Comparison of ENCODE assay signal across 8 mouse cellular contexts in the genomic region with DNA sequence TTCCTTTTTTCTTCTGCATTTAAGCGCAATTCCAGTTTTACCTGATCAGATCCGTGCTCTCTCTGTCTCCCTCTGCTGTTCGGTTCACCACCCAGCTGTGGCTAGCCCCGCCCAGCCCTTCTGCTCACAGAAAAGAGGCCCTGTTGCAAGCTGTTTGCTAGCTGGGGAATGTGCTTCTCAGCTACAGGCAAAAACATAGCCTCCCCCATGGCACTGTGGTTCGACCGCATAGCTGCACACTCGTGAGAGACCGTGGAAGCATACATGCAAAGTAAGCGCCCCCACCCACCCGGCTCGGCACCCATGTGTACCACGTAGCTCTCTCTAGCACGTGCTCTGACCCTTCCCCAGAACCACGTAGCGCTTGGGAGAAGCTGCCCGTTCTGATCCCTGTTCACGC. TPM values are rescaled to one million over a fixed set of nuclear protein-coding genes. Genes with fewer than 3 reads are reported as not detected.
A peak's percentile ranks its signal among the peaks of the same experiment; 100 is the strongest.
DNase-seq lines count a peak whose midpoint lies in the region; ATAC-seq and TF ChIP-seq lines count a peak whose summit lies in the region.

No protein-coding gene starts in this region.

- peak; percentile 24 to 84; a peak in 2 of 4 replicates for TF ChIP-seq CTCF in CH12.LX (conservative IDR thresholded peaks at IDR 0.05 in 1 of 2, IDR thresholded peaks at IDR 0.05 in 1 of 2; ENCODE audit: low read depth in 2 of 2, low read length in 2 of 2)
- peak; percentile 46 for TF ChIP-seq CTCF in bone marrow macrophage, adult 2 months (IDR thresholded peaks at IDR 0.05; ENCODE audit: low read depth, low read length)

- H3K4me3 ChIP-seq in CH12.LX (replicated peaks in 1 of 3; ENCODE audit: low read depth in 2 of 3, low read length in 2 of 3, poor library complexity in 1 of 3), result peak overlapping the region in 2 of 3 experiments; percentile 0 to 30
- no peak overlapping the region for H3K4me3 ChIP-seq in bone marrow macrophage, adult 2 months (ENCODE audit: insufficient read depth, low read length)
- no peak overlapping the region for H3K4me3 ChIP-seq in embryonic facial prominence, embryonic 14.5 days (ENCODE audit: low read depth, low read length)
- no peak overlapping the region for H3K4me3 ChIP-seq in heart, embryonic 15.5 days
- H3K4me3 ChIP-seq in liver, embryonic 11.5 days (ENCODE audit: low read depth, low read length), result no peak overlapping the region
- H3K4me3 ChIP-seq in stomach, embryonic 16.5 days (replicated peaks; ENCODE audit: low read length), result no peak overlapping the region

- H3K79me2 ChIP-seq in CH12.LX (replicated peaks; ENCODE audit: control insufficient read depth, extremely low read depth, insufficient read depth, poor library complexity, severe bottlenecking), result peaks cover 9% of the 10 kb centered on the region

- TF ChIP-seq RAD21 in CH12.LX (IDR thresholded peaks at IDR 0.05; ENCODE audit: low read depth, low read length), result peak; percentile 52

- peak overlapping the region; percentile 12; the same call in 1 of the 2 replicates for H3K9ac ChIP-seq in CH12.LX (ENCODE audit: insufficient read depth, low read depth)
- H3K9ac ChIP-seq in embryonic facial prominence, embryonic 14.5 days (ENCODE audit: low read depth, low read length), result no peak overlapping the region
- no peak overlapping the region for H3K9ac ChIP-seq in heart, embryonic 15.5 days
- H3K9ac ChIP-seq in liver, embryonic 11.5 days (ENCODE audit: low read depth, low read length), result peak overlapping the region; percentile 68
- H3K9ac ChIP-seq in stomach, embryonic 16.5 days (ENCODE audit: low read length), result peak overlapping the region; percentile 68

- in situ Hi-C loops in CH12.LX (cut with MboI; ENCODE audit: low pct_ligation_motif_present, low pct_unique_long_range_greater_than_20kb, low sequenced_read_pairs), result loop anchor here (5.0 kb wide), 1 partner anchor 34 kb away; no protein-coding TSS in a partner anchor

- H3K4me1 ChIP-seq in CH12.LX (ENCODE audit: control insufficient read depth in 1 of 2, insufficient read depth in 2 of 2), result peaks cover 36 to 53% of the 10 kb centered on the region in 2 experiments
- peaks cover 36% of the 10 kb centered on the region for H3K4me1 ChIP-seq in bone marrow macrophage, adult 2 months (ENCODE audit: control insufficient read depth, insufficient read depth, low read length)
- peaks cover 5% of the 10 kb centered on the region for H3K4me1 ChIP-seq in embryonic facial prominence, embryonic 14.5 days (ENCODE audit: control insufficient read depth, insufficient read depth, low read length)
- H3K4me1 ChIP-seq in heart, embryonic 15.5 days (replicated peaks), result peaks cover 18% of the 10 kb centered on the region
- H3K4me1 ChIP-seq in liver, embryonic 11.5 days (replicated peaks; ENCODE audit: control insufficient read depth, insufficient read depth, low read length), result peaks cover 43% of the 10 kb centered on the region
- peaks cover 24% of the 10 kb centered on the region for H3K4me1 ChIP-seq in stomach, embryonic 16.5 days (ENCODE audit: control insufficient read depth, insufficient read depth, low read length)

- dilution Hi-C loops in CH12.LX (cut with MboI; ENCODE audit: extremely low pct_ligation_motif_present, extremely low pct_unique_long_range_greater_than_20kb, low sequenced_read_pairs), result no loop called here

- TF ChIP-seq POLR2A in CH12.LX (IDR thresholded peaks at IDR 0.05; ENCODE audit: low read depth, low read length), result peak; percentile 57; the same call in 1 of the 2 replicates
- TF ChIP-seq POLR2A in bone marrow macrophage, adult 2 months (IDR thresholded peaks at IDR 0.05; ENCODE audit: borderline replicate concordance, low read depth, low read length), result no peak

- no peaks in the 10 kb centered on the region for H3K9me3 ChIP-seq in CH12.LX (replicated peaks; ENCODE audit: low read length)
- H3K9me3 ChIP-seq in embryonic facial prominence, embryonic 14.5 days (ENCODE audit: control insufficient read depth, low read length), result no peaks in the 10 kb centered on the region
- H3K9me3 ChIP-seq in heart, embryonic 15.5 days (replicated peaks), result no peaks in the 10 kb centered on the region
- H3K9me3 ChIP-seq in liver, embryonic 11.5 days (ENCODE audit: control insufficient read depth, low read length), result no peaks in the 10 kb centered on the region
- H3K9me3 ChIP-seq in stomach, embryonic 16.5 days (replicated peaks; ENCODE audit: control insufficient read depth, low read length), result no peaks in the 10 kb centered on the region

- H3K36me3 ChIP-seq in CH12.LX (replicated peaks in 1 of 2; ENCODE audit: control insufficient read depth in 1 of 2, insufficient read depth in 1 of 2, low read length in 1 of 2), result peaks cover 0 to 2% of the 10 kb centered on the region in 2 experiments
- no peaks in the 10 kb centered on the region for H3K36me3 ChIP-seq in embryonic facial prominence, embryonic 14.5 days (ENCODE audit: control insufficient read depth, insufficient read depth, low read length)
- H3K36me3 ChIP-seq in heart, embryonic 15.5 days, result no peaks in the 10 kb centered on the region
- no peaks in the 10 kb centered on the region for H3K36me3 ChIP-seq in liver, embryonic 11.5 days (ENCODE audit: control insufficient read depth, insufficient read depth, low read length)
- no peaks in the 10 kb centered on the region for H3K36me3 ChIP-seq in stomach, embryonic 16.5 days (ENCODE audit: control insufficient read depth, insufficient read depth, low read length)

- peak; percentile 71 for ATAC-seq in embryonic facial prominence, embryonic 14.5 days (ENCODE audit: low read depth)
- peak; percentile 61 for ATAC-seq in heart, embryonic 15.5 days (replicated peaks; ENCODE audit: insufficient number of reproducible peaks, insufficient read depth, low FRiP score, low read depth)
- peak; percentile 44; the same call in 1 of the 2 replicates for ATAC-seq in liver, embryonic 11.5 days (replicated peaks; ENCODE audit: low FRiP score)
- ATAC-seq in stomach, embryonic 16.5 days (ENCODE audit: insufficient read depth, low FRiP score), result peak; percentile 67

- WGBS in embryonic facial prominence, embryonic 14.5 days, result 34% methylated on average over 15 of the region's 17 CpGs
- 41% methylated on average over 17 of the region's 17 CpGs for WGBS in heart, embryonic 15.5 days
- WGBS in liver, embryonic 11.5 days, result 44% methylated on average over 17 of the region's 17 CpGs
- WGBS in stomach, embryonic 16.5 days, result 30% methylated on average over 17 of the region's 17 CpGs

- peak overlapping the region; percentile 83 for H3K27ac ChIP-seq in CH12.LX (ENCODE audit: insufficient read depth, low read depth)
- no peak overlapping the region for H3K27ac ChIP-seq in bone marrow macrophage, adult 2 months (ENCODE audit: insufficient read depth, low read depth, low read length)
- 0 out of 2 replicates have a peak overlapping the region, but pooled peaks have one; percentile 18 for H3K27ac ChIP-seq in embryonic facial prominence, embryonic 14.5 days (replicated peaks; ENCODE audit: low read depth, low read length)
- H3K27ac ChIP-seq in heart, embryonic 15.5 days, result 0 out of 2 replicates have a peak overlapping the region, but pooled peaks have one; percentile 21
- peak overlapping the region; percentile 84 for H3K27ac ChIP-seq in liver, embryonic 11.5 days (ENCODE audit: low read depth, low read length)
- no peak overlapping the region for H3K27ac ChIP-seq in stomach, embryonic 16.5 days (ENCODE audit: low read length)

- no peaks in the 10 kb centered on the region for H3K27me3 ChIP-seq in CH12.LX (replicated peaks)
- no peaks in the 10 kb centered on the region for H3K27me3 ChIP-seq in embryonic facial prominence, embryonic 14.5 days (replicated peaks; ENCODE audit: control insufficient read depth, insufficient read depth, low read length)
- H3K27me3 ChIP-seq in heart, embryonic 15.5 days, result no peaks in the 10 kb centered on the region
- H3K27me3 ChIP-seq in liver, embryonic 11.5 days (replicated peaks; ENCODE audit: control insufficient read depth, insufficient read depth, low read length), result no peaks in the 10 kb centered on the region
- no peaks in the 10 kb centered on the region for H3K27me3 ChIP-seq in stomach, embryonic 16.5 days (ENCODE audit: control insufficient read depth, insufficient read depth, low read length)

- peak overlapping the region; percentile 33 for H3K4me2 ChIP-seq in CH12.LX (ENCODE audit: insufficient read depth, low read depth, poor library complexity, severe bottlenecking)
- H3K4me2 ChIP-seq in embryonic facial prominence, embryonic 14.5 days (ENCODE audit: low read depth, low read length), result peak overlapping the region; percentile 16; the same call in 1 of the 2 replicates
- peak overlapping the region; percentile 44; the same call in 1 of the 2 replicates for H3K4me2 ChIP-seq in heart, embryonic 15.5 days
- peak overlapping the region; percentile 51 for H3K4me2 ChIP-seq in liver, embryonic 11.5 days
- peak overlapping the region; percentile 36 for H3K4me2 ChIP-seq in stomach, embryonic 16.5 days (ENCODE audit: low read depth, low read length)

- TF ChIP-seq EP300 in CH12.LX (IDR thresholded peaks at IDR 0.05; ENCODE audit: low read length), result no peak; the same call in 1 of the 2 replicates

- peak; percentile 81 for DNase-seq in CH12.LX (ENCODE audit: extremely low read depth)
- peak; percentile 90 for DNase-seq in embryonic facial prominence, embryonic 14.5 days (ENCODE audit: low spot score)
- DNase-seq in kidney, postnatal 10 days, result peak; percentile 85
- peak; percentile 80 for DNase-seq in liver, embryonic 11.5 days (ENCODE audit: low spot score)
- peak; percentile 88 for DNase-seq in naive thymus-derived CD4-positive, alpha-beta T cell, adult 2 months (ENCODE audit: low read depth)

RNA-seq across cellular contexts. Expression of gene Fam213b, which starts 8.9 kb away (rescaled TPM):
- total RNA-seq in CH12.LX (2012; rRNA removed) (28.3 and 49.8 TPM in 2 replicates), CH12.LX (2014; rRNA removed) (6.1 and 7.5 TPM in 2 replicates)
- 5.5 and 7.0 TPM in 2 replicates for polyA plus RNA-seq in CH12.LX (2012; ENCODE audit: insufficient read length, low read depth)
- polyA plus RNA-seq in bone marrow macrophage, adult 2 months (2012; ENCODE audit: insufficient read depth, insufficient read length, missing spikeins), result 34.3 and 38.2 TPM in 2 replicates
- 50.3 and 52.1 TPM in 2 replicates for polyA plus RNA-seq in embryonic facial prominence, embryonic 14.5 days (2014; fragmentation: Nextera tagmentation; extraction: Ambion mirVana)
- polyA plus RNA-seq in heart, embryonic 15.5 days (2015; fragmentation: Nextera tagmentation; extraction: Ambion mirVana), result 46.7 and 53.6 TPM in 2 replicates
- 17.4 and 20.1 TPM in 2 replicates for polyA plus RNA-seq in liver, embryonic 11.5 days (2014; fragmentation: Nextera tagmentation; extraction: Ambion mirVana)
- 29.5 and 34.1 TPM in 2 replicates for polyA plus RNA-seq in stomach, embryonic 16.5 days (2015; fragmentation: Nextera tagmentation; extraction: Ambion mirVana)

RNA-seq across cellular contexts. Expression of gene Tnfrsf14, which starts 20.5 kb away (rescaled TPM):
- 68.3 and 109 TPM in 2 replicates for total RNA-seq in CH12.LX (2012; rRNA removed)
- 21.0 and 25.9 TPM in 2 replicates for total RNA-seq in CH12.LX (2014; rRNA removed)
- polyA plus RNA-seq in CH12.LX (2012; ENCODE audit: insufficient read length, low read depth), result 19.8 and 20.0 TPM in 2 replicates
- polyA plus RNA-seq in bone marrow macrophage, adult 2 months (2012; ENCODE audit: insufficient read depth, insufficient read length, missing spikeins), result 117 and 135 TPM in 2 replicates
- 0.98 and 1.3 TPM in 2 replicates for polyA plus RNA-seq in embryonic facial prominence, embryonic 14.5 days (2014; fragmentation: Nextera tagmentation; extraction: Ambion mirVana)
- polyA plus RNA-seq in heart, embryonic 15.5 days (2015; fragmentation: Nextera tagmentation; extraction: Ambion mirVana), result 0.57 and 1.2 TPM in 2 replicates
- 23.1 and 24.4 TPM in 2 replicates for polyA plus RNA-seq in liver, embryonic 11.5 days (2014; fragmentation: Nextera tagmentation; extraction: Ambion mirVana)
- 4.3 and 4.6 TPM in 2 replicates for polyA plus RNA-seq in stomach, embryonic 16.5 days (2015; fragmentation: Nextera tagmentation; extraction: Ambion mirVana)

RNA-seq across cellular contexts. Expression of gene Mmel1, which starts 38.4 kb away (rescaled TPM):
- total RNA-seq in CH12.LX (2012; rRNA removed) (2.0 and 3.9 TPM in 2 replicates), CH12.LX (2014; rRNA removed) (2.0 and 2.2 TPM in 2 replicates)
- 0.70 and 0.71 TPM in 2 replicates for polyA plus RNA-seq in CH12.LX (2012; ENCODE audit: insufficient read length, low read depth)
- polyA plus RNA-seq in bone marrow macrophage, adult 2 months (2012; ENCODE audit: insufficient read depth, insufficient read length, missing spikeins), result not detected in 2 replicates
- 0.32 and 0.45 TPM in 2 replicates for polyA plus RNA-seq in embryonic facial prominence, embryonic 14.5 days (2014; fragmentation: Nextera tagmentation; extraction: Ambion mirVana)
- 0.58 and 0.60 TPM in 2 replicates for polyA plus RNA-seq in heart, embryonic 15.5 days (2015; fragmentation: Nextera tagmentation; extraction: Ambion mirVana)
- polyA plus RNA-seq in liver, embryonic 11.5 days (2014; fragmentation: Nextera tagmentation; extraction: Ambion mirVana), result 0.25 and 0.31 TPM in 2 replicates
- polyA plus RNA-seq in stomach, embryonic 16.5 days (2015; fragmentation: Nextera tagmentation; extraction: Ambion mirVana), result 0.20 and 0.30 TPM in 2 replicates

RNA-seq across cellular contexts. Expression of gene Hes5, which starts 52.9 kb away (rescaled TPM):
- total RNA-seq in CH12.LX (2012; rRNA removed), result 6.2 and 6.8 TPM in 2 replicates
- total RNA-seq in CH12.LX (2014; rRNA removed), result 2.1 and 2.7 TPM in 2 replicates
- 1.5 and 1.7 TPM in 2 replicates for polyA plus RNA-seq in CH12.LX (2012; ENCODE audit: insufficient read length, low read depth)
- polyA plus RNA-seq in bone marrow macrophage, adult 2 months (2012; ENCODE audit: insufficient read depth, insufficient read length, missing spikeins), result not detected in 2 replicates
- 2.1 and 2.8 TPM in 2 replicates for polyA plus RNA-seq in embryonic facial prominence, embryonic 14.5 days (2014; fragmentation: Nextera tagmentation; extraction: Ambion mirVana)
- 0.49 and 0.77 TPM in 2 replicates for polyA plus RNA-seq in heart, embryonic 15.5 days (2015; fragmentation: Nextera tagmentation; extraction: Ambion mirVana)
- polyA plus RNA-seq in liver, embryonic 11.5 days (2014; fragmentation: Nextera tagmentation; extraction: Ambion mirVana), result 0.63 TPM in 1 of 2 replicates, not detected in the other
- polyA plus RNA-seq in stomach, embryonic 16.5 days (2015; fragmentation: Nextera tagmentation; extraction: Ambion mirVana), result 0.59 and 1.0 TPM in 2 replicates

RNA-seq across cellular contexts. Expression of gene Pank4, which starts 56.1 kb away (rescaled TPM):
- total RNA-seq in CH12.LX (2012; rRNA removed) (30.6 and 34.7 TPM in 2 replicates), CH12.LX (2014; rRNA removed) (27.6 and 28.1 TPM in 2 replicates)
- 22.4 and 23.2 TPM in 2 replicates for polyA plus RNA-seq in CH12.LX (2012; ENCODE audit: insufficient read length, low read depth)
- polyA plus RNA-seq in bone marrow macrophage, adult 2 months (2012; ENCODE audit: insufficient read depth, insufficient read length, missing spikeins), result 20.2 and 24.1 TPM in 2 replicates
- polyA plus RNA-seq in embryonic facial prominence, embryonic 14.5 days (2014; fragmentation: Nextera tagmentation; extraction: Ambion mirVana), result 34.5 and 38.8 TPM in 2 replicates
- 36.6 and 44.5 TPM in 2 replicates for polyA plus RNA-seq in heart, embryonic 15.5 days (2015; fragmentation: Nextera tagmentation; extraction: Ambion mirVana)
- polyA plus RNA-seq in liver, embryonic 11.5 days (2014; fragmentation: Nextera tagmentation; extraction: Ambion mirVana), result 44.2 and 47.2 TPM in 2 replicates
- polyA plus RNA-seq in stomach, embryonic 16.5 days (2015; fragmentation: Nextera tagmentation; extraction: Ambion mirVana), result 40.6 and 40.8 TPM in 2 replicates

Comparison
In these comparisons a context has a peak if more than half of its experiments do, and no peak if none do; other contexts are left out.
1. H3K27ac ChIP-seq: peak in CH12.LX (single experiment), embryonic facial prominence, embryonic 14.5 days (single experiment), heart, embryonic 15.5 days (single experiment) and liver, embryonic 11.5 days (single experiment); none in bone marrow macrophage, adult 2 months (single experiment) and stomach, embryonic 16.5 days (single experiment).
2. H3K4me3 ChIP-seq: peak in CH12.LX (2 of 3); none in bone marrow macrophage, adult 2 months (single experiment), embryonic facial prominence, embryonic 14.5 days (single experiment), heart, embryonic 15.5 days (single experiment), liver, embryonic 11.5 days (single experiment) and stomach, embryonic 16.5 days (single experiment).
3. H3K9ac ChIP-seq: peak in CH12.LX (single experiment), liver, embryonic 11.5 days (single experiment) and stomach, embryonic 16.5 days (single experiment); none in embryonic facial prominence, embryonic 14.5 days (single experiment) and heart, embryonic 15.5 days (single experiment).
4. Peak in every context shown above with its lines, with median percentiles within 50 percentile points of each other: DNase-seq, H3K4me2 ChIP-seq and ATAC-seq.